8 mouse cellular contexts compared by ENCODE assay signal in genomic region chr5:111200915-111201610, GRCm38 (mm10).
DNase-seq lines count a peak whose midpoint lies in the region; ATAC-seq and TF ChIP-seq lines count a peak whose summit lies in the region.

No protein-coding gene starts in this region.

- H3K9ac ChIP-seq in intestine, postnatal 0 days (ENCODE audit: low read depth, low read length): no peak overlapping the region

- no peak overlapping the region for H3K4me2 ChIP-seq in intestine, postnatal 0 days (replicated peaks; ENCODE audit: low read depth)

- H3K4me1 ChIP-seq in intestine, postnatal 0 days (replicated peaks; ENCODE audit: control insufficient read depth, insufficient read depth, low read length): no peaks in the 10 kb centered on the region

- no peaks in the 10 kb centered on the region for H3K27me3 ChIP-seq in intestine, postnatal 0 days (replicated peaks; ENCODE audit: control insufficient read depth, insufficient read depth, low read length)

- peak; percentile 20 to 42 for DNase-seq in layer of hippocampus, adult 18-20 months (ENCODE audit: low spot score in 2 of 2)
- no peak for DNase-seq in layer of hippocampus, adult 9-10 months (ENCODE audit: low spot score)
- peak; percentile 88 for DNase-seq in cerebellum, adult 8-10 months
- peak; percentile 60 to 63 for DNase-seq in frontal cortex, postnatal 36 days (ENCODE audit: low spot score in 2 of 2)
- DNase-seq in kidney, postnatal 4 days: peak; percentile 68 to 74
- peak; percentile 48 to 55 for DNase-seq in lung, postnatal 4 days
- no peak for DNase-seq in embryo, embryonic 9.5 days (ENCODE audit: extremely low spot score)

- no peaks in the 10 kb centered on the region for H3K9me3 ChIP-seq in intestine, postnatal 0 days (ENCODE audit: control insufficient read depth)

- H3K27ac ChIP-seq in intestine, postnatal 0 days (ENCODE audit: low read depth, low read length): no peak overlapping the region

- no peak for ATAC-seq in intestine, postnatal 0 days

- WGBS in intestine, postnatal 0 days: 65% methylated on average over 16 of the region's 16 CpGs

- H3K36me3 ChIP-seq in intestine, postnatal 0 days (ENCODE audit: control insufficient read depth, insufficient read depth): no peaks in the 10 kb centered on the region

- no peak overlapping the region for H3K4me3 ChIP-seq in intestine, postnatal 0 days (ENCODE audit: low read depth, low read length)

- no peak for TF ChIP-seq CTCF in intestine, postnatal 0 days (IDR thresholded peaks at IDR 0.05; ENCODE audit: low read depth)

Comparison
In these comparisons a context has a peak if more than half of its experiments do, and no peak if none do; other contexts are left out.
1. DNase-seq: peak in layer of hippocampus, adult 18-20 months (2 of 2), cerebellum, adult 8-10 months (single experiment), frontal cortex, postnatal 36 days (2 of 2), kidney, postnatal 4 days (2 of 2) and lung, postnatal 4 days (2 of 2); none in layer of hippocampus, adult 9-10 months (single experiment) and embryo, embryonic 9.5 days (single experiment).